Mouse (Mus musculus): ENCODE results near the gene Chst11. TPM values are rescaled to one million over a fixed set of nuclear protein-coding genes. Genes with fewer than 3 reads are reported as not detected.

Chst11 gene
- polyA plus RNA-seq (2011; ENCODE audit: insufficient read depth, insufficient read length, low read depth, missing spikeins), result 5.2 and 5.4 TPM in 2 replicates

DNA sequence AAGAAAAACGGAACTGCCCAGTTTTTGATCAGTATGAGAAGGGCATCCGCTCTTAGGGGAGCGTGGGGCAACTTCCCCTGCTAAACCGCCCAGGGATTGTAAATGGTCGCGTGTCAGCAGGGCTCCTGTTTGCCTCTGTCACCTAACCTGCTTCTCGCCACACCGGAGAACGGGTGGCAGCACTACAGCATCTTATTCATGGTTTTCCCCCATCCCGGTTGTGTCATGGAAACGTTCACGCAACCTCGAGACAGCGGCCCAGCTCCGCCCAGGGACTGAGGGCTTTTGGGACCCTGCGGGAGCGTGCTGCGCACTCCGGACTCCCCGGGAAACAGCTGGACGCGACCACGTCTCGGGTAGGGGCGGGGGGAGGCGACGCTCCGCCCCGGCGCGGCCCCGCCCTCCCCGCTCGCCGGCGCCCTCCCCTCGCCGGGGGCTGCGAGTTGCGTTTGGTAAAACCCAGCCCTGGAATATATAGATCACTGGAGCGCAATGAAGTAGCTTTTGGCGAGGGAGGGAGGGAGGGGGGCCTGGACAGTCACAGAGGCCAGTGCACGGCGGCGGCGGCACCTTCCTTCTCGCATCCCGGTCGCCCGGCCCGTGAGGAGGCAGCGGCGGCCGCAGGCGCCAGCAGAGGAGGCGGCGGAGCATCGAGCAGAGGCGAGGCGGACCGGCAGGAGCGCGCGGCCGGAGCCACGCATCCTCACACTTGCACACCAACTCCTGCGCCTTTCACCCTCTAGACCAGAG is at the start of gene Chst11:
Chst11 (plus strand) TSS at position 549 of the 750 bp plus-strand sequence.
- TF ChIP-seq CTCF (IDR thresholded peaks at IDR 0.05; ENCODE audit: low read depth, low read length) (no peak), POLR2A (IDR thresholded peaks at IDR 0.05; ENCODE audit: insufficient read depth, low read length) (no peak)
- H3K4me3 ChIP-seq (ENCODE audit: low read depth, low read length), result peak within 1 kb of the TSS; percentile 86
- H3K9ac ChIP-seq (ENCODE audit: low read depth, poor library complexity, severe bottlenecking), result peak within 1 kb of the TSS; percentile 87
- peaks cover 2% of the 10 kb centered on the region; the same call in 1 of the 2 replicates for H3K27me3 ChIP-seq (ENCODE audit: control insufficient read depth, insufficient read depth, low read length, poor library complexity, severe bottlenecking)
- H3K36me3 ChIP-seq (ENCODE audit: control insufficient read depth, insufficient read depth, low read length, poor library complexity, severe bottlenecking), result no peaks in the 10 kb centered on the region
- H3K27ac ChIP-seq (ENCODE audit: insufficient read depth, low read length), result no peak within 1 kb of the TSS
- H3K9me3 ChIP-seq (replicated peaks; ENCODE audit: control insufficient read depth, insufficient read depth, low read length, poor library complexity, severe bottlenecking), result no peaks in the 10 kb centered on the region
- no peaks in the 10 kb centered on the region for H3K4me1 ChIP-seq (ENCODE audit: control insufficient read depth, insufficient read depth, low read length)

- H3K4me3 ChIP-seq (ENCODE audit: low read depth, low read length), result no peak overlapping the region
- no peaks in the 10 kb centered on the region for H3K27me3 ChIP-seq (ENCODE audit: control insufficient read depth, insufficient read depth, low read length, poor library complexity, severe bottlenecking)
- no peaks in the 10 kb centered on the region for H3K4me1 ChIP-seq (ENCODE audit: control insufficient read depth, insufficient read depth, low read length)
- TF ChIP-seq CTCF (IDR thresholded peaks at IDR 0.05; ENCODE audit: low read depth, low read length), result no peak
- TF ChIP-seq EP300 (IDR thresholded peaks at IDR 0.05; ENCODE audit: insufficient read depth, low read depth, low read length), result no peak
- TF ChIP-seq POLR2A (IDR thresholded peaks at IDR 0.05; ENCODE audit: insufficient read depth, low read length), result no peak
- H3K27ac ChIP-seq (ENCODE audit: insufficient read depth, low read length), result no peak overlapping the region
- no peaks in the 10 kb centered on the region for H3K36me3 ChIP-seq (ENCODE audit: control insufficient read depth, insufficient read depth, low read length, poor library complexity, severe bottlenecking)
- H3K9me3 ChIP-seq (replicated peaks; ENCODE audit: control insufficient read depth, insufficient read depth, low read length, poor library complexity, severe bottlenecking), result peaks cover 9% of the 10 kb centered on the region
- H3K9ac ChIP-seq (ENCODE audit: low read depth, poor library complexity, severe bottlenecking), result no peak overlapping the region
Measured at GRCm38 (mm10) chr10:82935774-82936173, 49.5 kb upstream of the Chst11 start.

- no peak overlapping the region for H3K9ac ChIP-seq (ENCODE audit: low read depth, poor library complexity, severe bottlenecking)
- no peaks in the 10 kb centered on the region for H3K9me3 ChIP-seq (replicated peaks; ENCODE audit: control insufficient read depth, insufficient read depth, low read length, poor library complexity, severe bottlenecking)
- H3K4me1 ChIP-seq (ENCODE audit: control insufficient read depth, insufficient read depth, low read length), result no peaks in the 10 kb centered on the region
- no peak overlapping the region for H3K4me3 ChIP-seq (ENCODE audit: low read depth, low read length)
- TF ChIP-seq CTCF (IDR thresholded peaks at IDR 0.05; ENCODE audit: low read depth, low read length) (no peak), EP300 (IDR thresholded peaks at IDR 0.05; ENCODE audit: insufficient read depth, low read depth, low read length) (no peak), POLR2A (IDR thresholded peaks at IDR 0.05; ENCODE audit: insufficient read depth, low read length) (no peak)
- 0 out of 2 replicates have a peak, but pooled peaks cover 2% of the 10 kb centered on the region for H3K27me3 ChIP-seq (ENCODE audit: control insufficient read depth, insufficient read depth, low read length, poor library complexity, severe bottlenecking)
- no peaks in the 10 kb centered on the region for H3K36me3 ChIP-seq (ENCODE audit: control insufficient read depth, insufficient read depth, low read length, poor library complexity, severe bottlenecking)
- H3K27ac ChIP-seq (ENCODE audit: insufficient read depth, low read length), result no peak overlapping the region
Measured at GRCm38 (mm10) chr10:82953415-82953814, 31.9 kb upstream of the Chst11 start.

GRCm38 (mm10) chr10:82955117-82955516 is 30.2 kb upstream of the Chst11 start:
- H3K27me3 ChIP-seq (ENCODE audit: control insufficient read depth, insufficient read depth, low read length, poor library complexity, severe bottlenecking), result 0 out of 2 replicates have a peak, but pooled peaks cover 2% of the 10 kb centered on the region
- TF ChIP-seq EP300 (IDR thresholded peaks at IDR 0.05; ENCODE audit: insufficient read depth, low read depth, low read length), result no peak
- no peak for TF ChIP-seq POLR2A (IDR thresholded peaks at IDR 0.05; ENCODE audit: insufficient read depth, low read length)
- no peak for TF ChIP-seq CTCF (IDR thresholded peaks at IDR 0.05; ENCODE audit: low read depth, low read length)

GRCm38 (mm10) chr10:82958218-82958761 is 27.0 kb upstream of the Chst11 start:
- H3K4me3 ChIP-seq (ENCODE audit: low read depth, low read length), result no peak overlapping the region
- H3K9ac ChIP-seq (ENCODE audit: low read depth, poor library complexity, severe bottlenecking), result no peak overlapping the region
- H3K36me3 ChIP-seq (ENCODE audit: control insufficient read depth, insufficient read depth, low read length, poor library complexity, severe bottlenecking), result no peaks in the 10 kb centered on the region
- H3K9me3 ChIP-seq (replicated peaks; ENCODE audit: control insufficient read depth, insufficient read depth, low read length, poor library complexity, severe bottlenecking), result no peaks in the 10 kb centered on the region
- no peak for TF ChIP-seq CTCF (IDR thresholded peaks at IDR 0.05; ENCODE audit: low read depth, low read length)
- TF ChIP-seq EP300 (IDR thresholded peaks at IDR 0.05; ENCODE audit: insufficient read depth, low read depth, low read length), result no peak
- no peak for TF ChIP-seq POLR2A (IDR thresholded peaks at IDR 0.05; ENCODE audit: insufficient read depth, low read length)
- no peak overlapping the region for H3K27ac ChIP-seq (ENCODE audit: insufficient read depth, low read length)
- H3K4me1 ChIP-seq (ENCODE audit: control insufficient read depth, insufficient read depth, low read length), result no peaks in the 10 kb centered on the region
- H3K27me3 ChIP-seq (ENCODE audit: control insufficient read depth, insufficient read depth, low read length, poor library complexity, severe bottlenecking), result 0 out of 2 replicates have a peak, but pooled peaks cover 2% of the 10 kb centered on the region

More at GRCm38 (mm10) chr10:82955117-82955516, 30.2 kb upstream of the Chst11 start:
- H3K9me3 ChIP-seq (replicated peaks; ENCODE audit: control insufficient read depth, insufficient read depth, low read length, poor library complexity, severe bottlenecking), result no peaks in the 10 kb centered on the region
- H3K27ac ChIP-seq (ENCODE audit: insufficient read depth, low read length), result no peak overlapping the region
- no peak overlapping the region for H3K9ac ChIP-seq (ENCODE audit: low read depth, poor library complexity, severe bottlenecking)
- H3K36me3 ChIP-seq (ENCODE audit: control insufficient read depth, insufficient read depth, low read length, poor library complexity, severe bottlenecking), result no peaks in the 10 kb centered on the region
- H3K4me3 ChIP-seq (ENCODE audit: low read depth, low read length), result no peak overlapping the region
- no peaks in the 10 kb centered on the region for H3K4me1 ChIP-seq (ENCODE audit: control insufficient read depth, insufficient read depth, low read length)

- Histone ChIP-seq H3K27ac (ENCODE audit: insufficient read depth, low read length) (no peak overlapping the region), H3K4me1 (ENCODE audit: control insufficient read depth, insufficient read depth, low read length) (no peaks in the 10 kb centered on the region), H3K27me3 (ENCODE audit: control insufficient read depth, insufficient read depth, low read length, poor library complexity, severe bottlenecking) (0 out of 2 replicates have a peak, but pooled peaks cover under 1% of the 10 kb centered on the region), H3K9me3 (replicated peaks; ENCODE audit: control insufficient read depth, insufficient read depth, low read length, poor library complexity, severe bottlenecking) (no peaks in the 10 kb centered on the region), H3K36me3 (ENCODE audit: control insufficient read depth, insufficient read depth, low read length, poor library complexity, severe bottlenecking) (no peaks in the 10 kb centered on the region), H3K4me3 (ENCODE audit: low read depth, low read length) (no peak overlapping the region), H3K9ac (ENCODE audit: low read depth, poor library complexity, severe bottlenecking) (no peak overlapping the region)
- no peak for TF ChIP-seq CTCF (IDR thresholded peaks at IDR 0.05; ENCODE audit: low read depth, low read length)
- no peak for TF ChIP-seq POLR2A (IDR thresholded peaks at IDR 0.05; ENCODE audit: insufficient read depth, low read length)
- TF ChIP-seq EP300 (IDR thresholded peaks at IDR 0.05; ENCODE audit: insufficient read depth, low read depth, low read length), result no peak
Measured at GRCm38 (mm10) chr10:82959316-82959715, 26.0 kb upstream of the Chst11 start.

Measured in ES-Bruce4 (cell line).